Mouse (Mus musculus): ENCODE results near the gene Aebp1. TPM values are rescaled to one million over a fixed set of nuclear protein-coding genes. Genes with fewer than 3 reads are reported as not detected.

Gene Aebp1
- polyA plus RNA-seq, 1 experiment from 2014 or later, result 33.9 TPM

DNA sequence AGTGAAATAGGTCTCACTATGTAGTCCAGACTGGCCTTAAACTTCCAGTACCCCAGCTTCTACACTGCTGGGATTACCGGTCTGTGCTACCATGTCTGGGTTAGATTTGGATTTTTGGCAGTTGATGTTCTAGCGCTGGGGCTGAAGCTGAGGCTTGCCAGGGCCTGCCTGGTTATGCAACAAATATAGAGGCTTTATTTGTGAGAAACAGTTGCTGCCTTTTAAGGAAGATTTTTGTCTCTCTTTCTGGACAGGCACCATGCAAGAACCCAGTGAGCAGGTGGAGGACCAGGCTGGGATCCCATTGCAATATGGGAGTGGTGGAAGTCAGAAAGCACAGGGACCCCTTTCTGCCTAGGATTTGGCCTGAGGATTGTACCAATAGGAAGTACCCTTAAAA lies 20.0 kb upstream of the Aebp1 start:
- no peak for TF ChIP-seq CTCF (IDR thresholded peaks at IDR 0.05; ENCODE audit: low read depth)
- ATAC-seq (replicated peaks; ENCODE audit: low FRiP score, low read depth), result no peak

DNA sequence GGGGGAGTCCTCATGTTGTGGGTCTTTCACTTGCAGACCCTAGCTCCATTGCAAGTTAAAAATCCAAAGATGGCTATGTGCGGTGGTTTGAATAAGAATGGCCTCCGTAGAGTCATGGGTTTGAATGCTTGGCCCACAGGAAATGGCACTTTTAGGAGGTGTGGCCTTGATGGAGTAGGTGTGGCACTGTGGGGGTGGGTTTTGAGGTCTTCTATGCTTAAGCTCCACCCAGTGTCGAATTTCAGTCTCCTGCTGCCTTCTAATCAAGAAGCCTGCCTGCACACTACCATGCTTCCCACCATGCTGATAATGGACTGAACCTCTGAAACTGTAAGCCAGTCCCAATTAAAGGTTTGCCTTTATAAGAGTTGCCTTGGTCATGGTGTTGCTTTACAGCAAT lies 18.6 kb upstream of the Aebp1 start:
- H3K4me1 ChIP-seq (replicated peaks; ENCODE audit: insufficient read depth, low read length), result 0 out of 2 replicates have a peak, but pooled peaks cover 3% of the 10 kb centered on the region
- TF ChIP-seq CTCF (IDR thresholded peaks at IDR 0.05; ENCODE audit: low read depth), result no peak

More for the DNA sequence above, 20.0 kb upstream of the Aebp1 start:
- Histone ChIP-seq H3K27ac (no peak overlapping the region), H3K4me1 (replicated peaks; ENCODE audit: insufficient read depth, low read length) (0 out of 2 replicates have a peak, but pooled peaks cover 3% of the 10 kb centered on the region), H3K4me2 (ENCODE audit: low read length) (no peak overlapping the region), H3K27me3 (ENCODE audit: insufficient read depth, low read length) (no peaks in the 10 kb centered on the region), H3K4me3 (replicated peaks; ENCODE audit: low read depth, low read length) (no peak overlapping the region), H3K9me3 (replicated peaks; ENCODE audit: low read length) (no peaks in the 10 kb centered on the region), H3K9ac (ENCODE audit: low read depth, low read length) (no peak overlapping the region), H3K36me3 (ENCODE audit: insufficient read depth, low read length) (no peaks in the 10 kb centered on the region)
- WGBS, result 95% methylated on average over 2 of the region's 2 CpGs
- no peak for DNase-seq (ENCODE audit: low spot score)

DNA sequence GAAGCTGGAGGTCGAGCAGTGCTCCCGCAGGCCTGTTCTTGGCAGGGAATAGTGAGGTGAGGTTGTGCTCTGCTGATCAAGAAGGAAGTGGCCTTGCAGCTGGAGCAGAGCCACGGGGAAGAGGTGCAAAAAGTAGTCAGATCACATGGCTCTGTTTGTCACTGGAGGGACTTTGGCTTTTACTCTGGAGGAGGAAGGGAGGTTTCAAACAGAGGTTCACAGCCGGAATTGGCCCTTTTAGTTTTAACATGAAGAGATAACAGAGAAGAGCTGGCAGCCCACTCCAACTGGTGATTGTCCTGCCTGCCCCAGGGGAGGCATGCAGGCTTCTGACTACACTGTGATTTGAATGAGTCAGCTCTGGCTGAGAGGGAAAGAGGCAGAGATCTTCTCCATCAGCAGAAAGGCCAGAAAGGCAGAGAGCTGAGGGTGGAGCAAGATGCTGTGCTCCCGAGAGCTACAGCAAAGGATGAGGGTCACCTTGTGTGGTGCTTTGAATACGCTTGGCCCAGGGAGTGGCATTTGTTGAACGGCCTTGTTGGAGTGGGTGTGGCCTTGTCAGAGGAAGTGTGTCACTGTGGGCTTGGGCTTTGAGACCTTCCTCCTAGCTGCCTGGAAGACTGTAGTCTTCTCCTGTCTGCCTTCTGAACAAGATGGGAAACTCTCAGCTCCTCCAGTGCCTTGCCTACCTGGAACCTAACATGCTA lies 15.0 kb upstream of the Aebp1 start:
- peak overlapping the region; percentile 58; the same call in 1 of the 2 replicates for H3K27ac ChIP-seq
- 50% methylated on average over 7 of the region's 7 CpGs for WGBS
- TF ChIP-seq CTCF (IDR thresholded peaks at IDR 0.05; ENCODE audit: low read depth), result no peak
- H3K27me3 ChIP-seq (ENCODE audit: insufficient read depth, low read length), result no peaks in the 10 kb centered on the region
- no peak overlapping the region for H3K4me2 ChIP-seq (ENCODE audit: low read length)
- peak; percentile 70 for ATAC-seq (replicated peaks; ENCODE audit: low FRiP score, low read depth)
- no peaks in the 10 kb centered on the region for H3K36me3 ChIP-seq (ENCODE audit: insufficient read depth, low read length)
- H3K9me3 ChIP-seq (replicated peaks; ENCODE audit: low read length), result no peaks in the 10 kb centered on the region
- DNase-seq (ENCODE audit: low spot score), result peak; percentile 47
- H3K9ac ChIP-seq (ENCODE audit: low read depth, low read length), result no peak overlapping the region
- no peak overlapping the region for H3K4me3 ChIP-seq (replicated peaks; ENCODE audit: low read depth, low read length)
- H3K4me1 ChIP-seq (replicated peaks; ENCODE audit: insufficient read depth, low read length), result 0 out of 2 replicates have a peak, but pooled peaks cover 3% of the 10 kb centered on the region

More for the DNA sequence above, 18.6 kb upstream of the Aebp1 start:
- H3K4me2 ChIP-seq (ENCODE audit: low read length), result no peak overlapping the region
- no peak overlapping the region for H3K9ac ChIP-seq (ENCODE audit: low read depth, low read length)
- H3K4me3 ChIP-seq (replicated peaks; ENCODE audit: low read depth, low read length), result no peak overlapping the region
- ATAC-seq (replicated peaks; ENCODE audit: low FRiP score, low read depth), result no peak
- H3K36me3 ChIP-seq (ENCODE audit: insufficient read depth, low read length), result no peaks in the 10 kb centered on the region
- H3K27ac ChIP-seq, result no peak overlapping the region
- H3K27me3 ChIP-seq (ENCODE audit: insufficient read depth, low read length), result no peaks in the 10 kb centered on the region
- no peak for DNase-seq (ENCODE audit: low spot score)
- no peaks in the 10 kb centered on the region for H3K9me3 ChIP-seq (replicated peaks; ENCODE audit: low read length)
- WGBS, result 86% methylated on average over 3 of the region's 3 CpGs

DNA sequence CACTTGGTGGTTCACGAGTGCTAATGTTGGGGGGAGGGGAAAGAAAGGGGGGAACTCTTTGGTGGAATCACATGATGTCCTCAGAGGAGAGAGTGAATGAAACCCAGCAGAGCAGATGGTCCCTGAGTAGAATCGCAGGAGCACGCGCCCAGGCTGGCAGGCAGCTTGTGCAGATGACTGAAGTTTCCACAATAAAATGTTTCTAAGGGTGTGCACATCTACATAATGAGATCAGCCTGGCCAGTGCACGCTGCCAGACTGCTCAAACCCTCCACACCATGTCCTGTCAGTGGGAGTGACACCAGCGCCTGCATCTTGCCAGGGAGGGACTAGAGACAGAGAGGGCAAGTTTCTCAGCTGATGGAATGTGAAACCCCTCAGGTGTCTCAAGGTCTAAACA lies 13.0 kb upstream of the Aebp1 start:
- Histone ChIP-seq H3K9ac (ENCODE audit: low read depth, low read length) (no peak overlapping the region), H3K27ac (no peak overlapping the region), H3K9me3 (replicated peaks; ENCODE audit: low read length) (no peaks in the 10 kb centered on the region), H3K4me1 (replicated peaks; ENCODE audit: insufficient read depth, low read length) (0 out of 2 replicates have a peak, but pooled peaks cover 3% of the 10 kb centered on the region), H3K4me3 (replicated peaks; ENCODE audit: low read depth, low read length) (no peak overlapping the region), H3K4me2 (ENCODE audit: low read length) (no peak overlapping the region), H3K27me3 (ENCODE audit: insufficient read depth, low read length) (no peaks in the 10 kb centered on the region), H3K36me3 (ENCODE audit: insufficient read depth, low read length) (no peaks in the 10 kb centered on the region)
- TF ChIP-seq CTCF (IDR thresholded peaks at IDR 0.05; ENCODE audit: low read depth), result no peak
- WGBS, result 47% methylated on average over 6 of the region's 6 CpGs
- ATAC-seq (replicated peaks; ENCODE audit: low FRiP score, low read depth) (no peak), DNase-seq (ENCODE audit: low spot score) (no peak)

DNA sequence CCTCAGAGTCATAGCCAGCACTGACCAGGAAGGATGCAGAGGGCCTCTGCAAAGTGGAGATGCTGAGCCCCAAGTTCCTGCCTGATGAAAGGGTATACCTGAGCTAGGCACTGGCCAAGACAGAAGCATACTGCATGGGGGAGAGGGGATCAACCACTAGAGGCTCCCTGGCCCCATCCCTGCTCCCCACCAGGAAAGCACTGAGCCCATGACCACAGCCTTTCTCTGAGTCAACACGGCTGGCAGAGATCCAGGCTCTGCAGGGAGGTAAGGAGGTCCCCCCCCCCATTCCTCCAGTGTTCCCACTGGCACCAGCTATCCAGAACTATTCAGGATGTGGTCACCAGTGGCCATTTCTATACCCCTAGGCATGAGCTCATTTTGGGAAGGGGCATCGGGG lies 12.4 kb upstream of the Aebp1 start:
- ATAC-seq (replicated peaks; ENCODE audit: low FRiP score, low read depth) (no peak), DNase-seq (ENCODE audit: low spot score) (no peak)
- Histone ChIP-seq H3K9me3 (replicated peaks; ENCODE audit: low read length) (no peaks in the 10 kb centered on the region), H3K4me1 (replicated peaks; ENCODE audit: insufficient read depth, low read length) (0 out of 2 replicates have a peak, but pooled peaks cover 3% of the 10 kb centered on the region), H3K27me3 (ENCODE audit: insufficient read depth, low read length) (no peaks in the 10 kb centered on the region), H3K36me3 (ENCODE audit: insufficient read depth, low read length) (no peaks in the 10 kb centered on the region), H3K4me3 (replicated peaks; ENCODE audit: low read depth, low read length) (no peak overlapping the region), H3K4me2 (ENCODE audit: low read length) (no peak overlapping the region), H3K27ac (no peak overlapping the region), H3K9ac (ENCODE audit: low read depth, low read length) (no peak overlapping the region)
- 69% methylated on average over 2 of the region's 2 CpGs for WGBS
- TF ChIP-seq CTCF (IDR thresholded peaks at IDR 0.05; ENCODE audit: low read depth), result no peak

DNA sequence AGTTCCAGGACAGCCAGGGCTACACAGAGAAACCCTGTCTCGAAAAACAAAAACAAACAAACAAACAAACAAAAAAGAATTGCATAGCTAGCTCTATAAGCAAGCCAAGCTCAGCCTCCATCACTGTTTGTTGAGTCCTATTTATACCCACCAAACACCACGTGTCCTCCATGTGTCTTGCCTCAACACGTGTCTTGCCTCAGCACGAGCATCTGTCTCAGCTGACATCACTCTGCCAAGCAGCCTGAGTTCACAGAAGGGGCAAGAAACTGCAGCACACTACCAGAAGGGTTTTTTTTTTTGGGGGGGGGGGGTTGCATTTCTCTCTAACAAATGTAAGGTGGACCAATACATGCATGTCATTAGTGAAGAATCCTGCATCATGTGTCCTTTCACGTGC lies 11.3 kb upstream of the Aebp1 start:
- Histone ChIP-seq H3K9ac (ENCODE audit: low read depth, low read length) (no peak overlapping the region), H3K4me1 (replicated peaks; ENCODE audit: insufficient read depth, low read length) (0 out of 2 replicates have a peak, but pooled peaks cover 3% of the 10 kb centered on the region), H3K27me3 (ENCODE audit: insufficient read depth, low read length) (no peaks in the 10 kb centered on the region), H3K4me3 (replicated peaks; ENCODE audit: low read depth, low read length) (no peak overlapping the region), H3K9me3 (replicated peaks; ENCODE audit: low read length) (no peaks in the 10 kb centered on the region), H3K4me2 (ENCODE audit: low read length) (no peak overlapping the region), H3K36me3 (ENCODE audit: insufficient read depth, low read length) (no peaks in the 10 kb centered on the region), H3K27ac (no peak overlapping the region)
- TF ChIP-seq CTCF (IDR thresholded peaks at IDR 0.05; ENCODE audit: low read depth), result no peak
- DNase-seq (ENCODE audit: low spot score) (no peak), ATAC-seq (replicated peaks; ENCODE audit: low FRiP score, low read depth) (no peak)
- WGBS, result 44% methylated on average over 5 of the region's 5 CpGs
